Mouse (Mus musculus): ENCODE data around the gene 0610030E20Rik.

GRCm38 (mm10) chr6:72390795-72391521, 43.8 kb downstream of the 0610030E20Rik start:
- no peak for TF ChIP-seq CTCF (IDR thresholded peaks at IDR 0.05; ENCODE audit: control insufficient read depth, insufficient read depth, low read length)
- TF ChIP-seq POLR2A (IDR thresholded peaks at IDR 0.05; ENCODE audit: borderline replicate concordance, control insufficient read depth, low read depth, low read length), result no peak
